Mouse (Mus musculus) heart, embryonic 10.5 days (tissue): ENCODE data around the gene Dleu7. TPM values are rescaled to one million over a fixed set of nuclear protein-coding genes. Genes with fewer than 3 reads are reported as not detected.

Source experiments
- DNase-seq: peaks from one replicate; pipeline ENCODE4 v3.0.0-alpha.2; 2017; ENCODE audit warnings: low spot score
- H3K27ac ChIP-seq: fragments of 300-500 bp; sonication (generic); 2 replicates; pipeline ENCODE4 v1.5.1; 2016; ENCODE audit warnings: mild to moderate bottlenecking
- H3K27me3 ChIP-seq: fragments of 300-500 bp; sonication (generic); 2 replicates; pipeline ENCODE4 v1.6.1; 2016; ENCODE audit warnings: mild to moderate bottlenecking; ENCODE audit not compliant: poor library complexity, insufficient read depth, severe bottlenecking
- H3K36me3 ChIP-seq: fragments of 300-500 bp; sonication (generic); 2 replicates; pipeline ENCODE4 v1.6.1; 2016; ENCODE audit warnings: mild to moderate bottlenecking, moderate library complexity
- H3K4me1 ChIP-seq: fragments of 300-500 bp; sonication (generic); 2 replicates; pipeline ENCODE4 v1.6.1; 2016; ENCODE audit warnings: mild to moderate bottlenecking
- H3K4me3 ChIP-seq: fragments of 300-500 bp; sonication (generic); 2 replicates; pipeline ENCODE4 v1.5.1; 2016; ENCODE audit warnings: mild to moderate bottlenecking, moderate library complexity
- H3K9me3 ChIP-seq: fragments of 300-500 bp; sonication (generic); 2 replicates; pipeline ENCODE4 v1.6.1; 2016; ENCODE audit warnings: mild to moderate bottlenecking, moderate library complexity
- WGBS: fragments of 180-500 bp; shearing (Covaris S2); methylation state at CpG from one replicate; pipeline ENCODE4 v1.1.7; 2016; 5-methylcytosine and 5-hydroxymethylcytosine counted together
- polyA plus RNA-seq: library from polyadenylated mRNA; unstranded; fragments of >200 nt; fragmentation: Nextera tagmentation; extraction: Ambion mirVana; gene quantifications from 2 replicates; pipeline ENCODE4 v1.2.1, GENCODE M21; 2016

The Dleu7 gene
- polyA plus RNA-seq = 1.1 and 1.5 TPM in 2 replicates

GRCm38 (mm10) chr14:62292488-62293339, at the start of gene Dleu7, which contains the start of gene Rnaseh2b:
Gene Dleu7, minus strand, starts transcription at chr14:62293047.
Gene Rnaseh2b, plus strand, starts transcription at chr14:62292589.
- DNase-seq = no peak
- H3K4me1 ChIP-seq = peaks cover 12% of the 10 kb centered on the region
- H3K27me3 ChIP-seq = peaks cover 23% of the 10 kb centered on the region
- no peaks in the 10 kb centered on the region for H3K9me3 ChIP-seq
- H3K36me3 ChIP-seq = no peaks in the 10 kb centered on the region
- H3K27ac ChIP-seq = peak within 1 kb of the TSS; percentile 88
- under 1% methylated on average over 60 of the region's 60 CpGs for WGBS
- H3K4me3 ChIP-seq = peak within 1 kb of the TSS; percentile 74

- Histone ChIP-seq H3K27me3 (no peaks in the 10 kb centered on the region), H3K9me3 (no peaks in the 10 kb centered on the region), H3K36me3 (peaks cover 7% of the 10 kb centered on the region; the same call in 1 of the 2 replicates), H3K27ac (peak overlapping the region; percentile 52; the same call in 1 of the 2 replicates), H3K4me3 (no peak overlapping the region), H3K4me1 (peaks cover 21% of the 10 kb centered on the region)
- DNase-seq = no peak
- WGBS = 57% methylated on average over 8 of the region's 8 CpGs
Observed at GRCm38 (mm10) chr14:62341887-62342642, 49.2 kb upstream of the Dleu7 start.

GRCm38 (mm10) chr14:62339196-62339595, 46.3 kb upstream of the Dleu7 start:
- peaks cover 18% of the 10 kb centered on the region for H3K4me1 ChIP-seq
- DNase-seq = no peak
- no peaks in the 10 kb centered on the region for H3K9me3 ChIP-seq
- peaks cover 7% of the 10 kb centered on the region; the same call in 1 of the 2 replicates for H3K36me3 ChIP-seq
- H3K4me3 ChIP-seq = no peak overlapping the region
- WGBS = 84% methylated on average over 1 of the region's 1 CpGs
- H3K27me3 ChIP-seq = no peaks in the 10 kb centered on the region
- no peak overlapping the region for H3K27ac ChIP-seq

- 78% methylated on average over 9 of the region's 9 CpGs for WGBS
Observed at GRCm38 (mm10) chr14:62333909-62334687, 41.3 kb upstream of the Dleu7 start.

GRCm38 (mm10) chr14:62331866-62332619, 39.2 kb upstream of the Dleu7 start:
- no peaks in the 10 kb centered on the region for H3K9me3 ChIP-seq
- DNase-seq = peak; percentile 93
- no peaks in the 10 kb centered on the region for H3K36me3 ChIP-seq
- WGBS = under 1% methylated on average over 62 of the region's 62 CpGs
- H3K4me1 ChIP-seq = peaks cover 19% of the 10 kb centered on the region
- no peaks in the 10 kb centered on the region for H3K27me3 ChIP-seq
- peak overlapping the region; percentile 95 for H3K27ac ChIP-seq
- H3K4me3 ChIP-seq = peak overlapping the region; percentile 81

More at GRCm38 (mm10) chr14:62333909-62334687, 41.3 kb upstream of the Dleu7 start:
- peak overlapping the region; percentile 10; the same call in 1 of the 2 replicates for H3K27ac ChIP-seq
- H3K4me3 ChIP-seq = no peak overlapping the region
- H3K9me3 ChIP-seq = no peaks in the 10 kb centered on the region
- H3K36me3 ChIP-seq = peaks cover 4% of the 10 kb centered on the region; the same call in 1 of the 2 replicates
- DNase-seq = no peak
- peaks cover 18% of the 10 kb centered on the region for H3K4me1 ChIP-seq
- no peaks in the 10 kb centered on the region for H3K27me3 ChIP-seq

GRCm38 (mm10) chr14:62331457-62331856, 38.6 kb upstream of the Dleu7 start:
- Histone ChIP-seq H3K27me3 (no peaks in the 10 kb centered on the region), H3K4me1 (peaks cover 19% of the 10 kb centered on the region), H3K4me3 (peak overlapping the region; percentile 81), H3K9me3 (no peaks in the 10 kb centered on the region), H3K27ac (peak overlapping the region; percentile 95), H3K36me3 (no peaks in the 10 kb centered on the region)
- DNase-seq = no peak
- 30% methylated on average over 6 of the region's 6 CpGs for WGBS

- peaks cover 19% of the 10 kb centered on the region for H3K4me1 ChIP-seq
Observed at GRCm38 (mm10) chr14:62329631-62330030, 36.8 kb upstream of the Dleu7 start.

GRCm38 (mm10) chr14:62328606-62329005, 35.8 kb upstream of the Dleu7 start:
- H3K4me1 ChIP-seq = peaks cover 19% of the 10 kb centered on the region
- H3K36me3 ChIP-seq = no peaks in the 10 kb centered on the region
- no peaks in the 10 kb centered on the region for H3K27me3 ChIP-seq
- DNase-seq = no peak
- no peaks in the 10 kb centered on the region for H3K9me3 ChIP-seq
- no peak overlapping the region for H3K4me3 ChIP-seq
- 40% methylated on average over 6 of the region's 6 CpGs for WGBS
- H3K27ac ChIP-seq = no peak overlapping the region

More at GRCm38 (mm10) chr14:62329631-62330030, 36.8 kb upstream of the Dleu7 start:
- 79% methylated on average over 3 of the region's 3 CpGs for WGBS
- no peak for DNase-seq
- no peaks in the 10 kb centered on the region for H3K36me3 ChIP-seq
- no peaks in the 10 kb centered on the region for H3K27me3 ChIP-seq
- no peaks in the 10 kb centered on the region for H3K9me3 ChIP-seq
- H3K27ac ChIP-seq = no peak overlapping the region
- no peak overlapping the region for H3K4me3 ChIP-seq

GRCm38 (mm10) chr14:62327171-62327570, 34.3 kb upstream of the Dleu7 start:
- Histone ChIP-seq H3K27ac (no peak overlapping the region), H3K4me1 (peaks cover 7% of the 10 kb centered on the region), H3K4me3 (no peak overlapping the region), H3K9me3 (no peaks in the 10 kb centered on the region), H3K36me3 (no peaks in the 10 kb centered on the region), H3K27me3 (no peaks in the 10 kb centered on the region)
- 37% methylated on average over 2 of the region's 2 CpGs for WGBS
- DNase-seq = no peak

GRCm38 (mm10) chr14:62326026-62326425, 33.2 kb upstream of the Dleu7 start:
- H3K36me3 ChIP-seq = no peaks in the 10 kb centered on the region
- 73% methylated on average over 3 of the region's 3 CpGs for WGBS
- no peaks in the 10 kb centered on the region for H3K9me3 ChIP-seq
- H3K27ac ChIP-seq = no peak overlapping the region
- no peak for DNase-seq
- H3K4me1 ChIP-seq = 0 out of 2 replicates have a peak, but pooled peaks cover 3% of the 10 kb centered on the region
- no peak overlapping the region for H3K4me3 ChIP-seq
- no peaks in the 10 kb centered on the region for H3K27me3 ChIP-seq

GRCm38 (mm10) chr14:62324943-62325342, 32.1 kb upstream of the Dleu7 start:
- Histone ChIP-seq H3K27me3 (no peaks in the 10 kb centered on the region), H3K9me3 (no peaks in the 10 kb centered on the region), H3K4me1 (0 out of 2 replicates have a peak, but pooled peaks cover 3% of the 10 kb centered on the region), H3K27ac (no peak overlapping the region), H3K4me3 (no peak overlapping the region), H3K36me3 (no peaks in the 10 kb centered on the region)
- DNase-seq = no peak
- 91% methylated on average over 5 of the region's 5 CpGs for WGBS

GRCm38 (mm10) chr14:62323457-62323856, 30.6 kb upstream of the Dleu7 start:
- H3K27me3 ChIP-seq = no peaks in the 10 kb centered on the region
- H3K4me3 ChIP-seq = no peak overlapping the region
- 90% methylated on average over 5 of the region's 5 CpGs for WGBS
- no peak for DNase-seq
- no peak overlapping the region for H3K27ac ChIP-seq
- H3K9me3 ChIP-seq = no peaks in the 10 kb centered on the region
- H3K36me3 ChIP-seq = no peaks in the 10 kb centered on the region
- no peaks in the 10 kb centered on the region for H3K4me1 ChIP-seq
